ENCODE assay signal across 16 mouse cellular contexts in genomic region chr4:133907086-133907485, GRCm38 (mm10). TPM values are rescaled to one million over a fixed set of nuclear protein-coding genes. Genes with fewer than 3 reads are reported as not detected.
DNase-seq lines count a peak whose midpoint lies in the region; ATAC-seq and TF ChIP-seq lines count a peak whose summit lies in the region.
"Had no signal": no experiment of that assay in that cellular context is flagged by ENCODE, and none has a peak within 500 bp of the region (broad histone marks: within the 10 kb centered on the region; RNA-seq: fewer than 3 reads in every experiment).

No protein-coding gene starts in this region.

- no peak for TF ChIP-seq CTCF in lung, postnatal 0 days (IDR thresholded peaks at IDR 0.05)
- no peak for TF ChIP-seq CTCF in MEL (IDR thresholded peaks at IDR 0.05 in 2 of 3, conservative IDR thresholded peaks at IDR 0.05 in 1 of 3; ENCODE audit: control insufficient read depth in 1 of 3, insufficient read depth in 1 of 3, low read depth in 2 of 3, low read length in 3 of 3, poor library complexity in 1 of 3, severe bottlenecking in 1 of 3)
- TF ChIP-seq CTCF in bone marrow macrophage, adult 2 months (IDR thresholded peaks at IDR 0.05; ENCODE audit: low read depth, low read length): no peak
- TF ChIP-seq CTCF in kidney, adult 2 months (conservative IDR thresholded peaks at IDR 0.05; ENCODE audit: insufficient read depth, insufficient read length, low read depth, low read length): no peak

- H3K27ac ChIP-seq in lung, postnatal 0 days (ENCODE audit: low read length): peak overlapping the region; percentile 43; the same call in 1 of the 2 replicates
- H3K27ac ChIP-seq in MEL (ENCODE audit: control insufficient read depth, low read depth, low read length): no peak overlapping the region
- peak overlapping the region; percentile 99 for H3K27ac ChIP-seq in bone marrow macrophage, adult 2 months (ENCODE audit: insufficient read depth, low read depth, low read length)
- H3K27ac ChIP-seq in kidney, adult 2 months (ENCODE audit: insufficient read depth, low read depth, low read length): no peak overlapping the region
- H3K27ac ChIP-seq: embryonic facial prominence, embryonic 15.5 days; hindbrain, embryonic 14.5 days; neural tube, embryonic 12.5 days; stomach, embryonic 15.5 days had no signal

- no peak overlapping the region for H3K4me3 ChIP-seq in lung, postnatal 0 days (ENCODE audit: low read depth, low read length)
- no peak overlapping the region for H3K4me3 ChIP-seq in MEL (ENCODE audit: control insufficient read depth in 1 of 2, insufficient read depth in 1 of 2, low read depth in 2 of 2, low read length in 2 of 2)
- H3K4me3 ChIP-seq in bone marrow macrophage, adult 2 months (ENCODE audit: insufficient read depth, low read length): peak overlapping the region; percentile 20; the same call in 1 of the 2 replicates
- peak overlapping the region; percentile 10 for H3K4me3 ChIP-seq in megakaryocyte, embryonic 14.5 days (replicated peaks)
- no peak overlapping the region for H3K4me3 ChIP-seq in kidney, adult 2 months (ENCODE audit: insufficient read depth, low read depth, low read length)
- H3K4me3 ChIP-seq: embryonic facial prominence, embryonic 15.5 days; neural tube, embryonic 12.5 days; stomach, embryonic 15.5 days had no signal

- 39% methylated on average over 4 of the region's 4 CpGs for WGBS in lung, postnatal 0 days
- WGBS in kidney, adult 2 months: 59% methylated on average over 4 of the region's 4 CpGs

- H3K36me3 ChIP-seq in lung, postnatal 0 days (ENCODE audit: insufficient read depth, low read length): no peaks in the 10 kb centered on the region
- H3K36me3 ChIP-seq in MEL (ENCODE audit: control insufficient read depth in 1 of 2, insufficient read depth in 2 of 2, low read length in 2 of 2): peaks cover 0 to 5% of the 10 kb centered on the region in 2 experiments; a peak in 2 of 4 replicates
- H3K36me3 ChIP-seq in megakaryocyte, embryonic 14.5 days (replicated peaks; ENCODE audit: low read length): no peaks in the 10 kb centered on the region
- no peaks in the 10 kb centered on the region for H3K36me3 ChIP-seq in kidney, adult 2 months (ENCODE audit: control insufficient read depth, insufficient read depth, low read length)
- H3K36me3 ChIP-seq: embryonic facial prominence, embryonic 15.5 days; neural tube, embryonic 12.5 days; stomach, embryonic 15.5 days had no signal

- H3K4me1 ChIP-seq in lung, postnatal 0 days (ENCODE audit: insufficient read depth, low read depth, low read length): 0 out of 2 replicates have a peak, but pooled peaks cover 5% of the 10 kb centered on the region
- peaks cover 2 to 7% of the 10 kb centered on the region in 2 experiments; a peak in 2 of 4 replicates for H3K4me1 ChIP-seq in MEL (ENCODE audit: control insufficient read depth in 1 of 2, insufficient read depth in 2 of 2, low read length in 2 of 2)
- peaks cover 53% of the 10 kb centered on the region for H3K4me1 ChIP-seq in bone marrow macrophage, adult 2 months (ENCODE audit: control insufficient read depth, insufficient read depth, low read length)
- H3K4me1 ChIP-seq in megakaryocyte, embryonic 14.5 days: peaks cover 62% of the 10 kb centered on the region
- H3K4me1 ChIP-seq in kidney, adult 2 months (ENCODE audit: control insufficient read depth, insufficient read depth, low read length): no peaks in the 10 kb centered on the region; the same call in 1 of the 2 replicates

- TF ChIP-seq RAD21 in MEL (IDR thresholded peaks at IDR 0.05; ENCODE audit: low read depth, low read length): no peak

- no peaks in the 10 kb centered on the region; the same call in 1 of the 2 replicates for H3K79me2 ChIP-seq in MEL (ENCODE audit: control insufficient read depth, insufficient read depth, low read length, poor library complexity)

- H3K27me3 ChIP-seq in lung, postnatal 0 days (replicated peaks; ENCODE audit: insufficient read depth, low read length): no peaks in the 10 kb centered on the region
- no peaks in the 10 kb centered on the region for H3K27me3 ChIP-seq in MEL (ENCODE audit: control insufficient read depth in 1 of 2, insufficient read depth in 2 of 2, low read length in 2 of 2)
- H3K27me3 ChIP-seq in megakaryocyte, embryonic 14.5 days (replicated peaks): no peaks in the 10 kb centered on the region
- no peaks in the 10 kb centered on the region for H3K27me3 ChIP-seq in kidney, adult 2 months (replicated peaks; ENCODE audit: control insufficient read depth, insufficient read depth, low read length)
- H3K27me3 ChIP-seq: embryonic facial prominence, embryonic 15.5 days; neural tube, embryonic 12.5 days; Patski; stomach, embryonic 15.5 days had no signal

- no peak for TF ChIP-seq POLR2A in MEL (IDR thresholded peaks at IDR 0.05; ENCODE audit: control insufficient read depth in 1 of 2, insufficient read depth in 1 of 2, low read depth in 1 of 2, low read length in 2 of 2, poor library complexity in 1 of 2)
- TF ChIP-seq POLR2A in bone marrow macrophage, adult 2 months (IDR thresholded peaks at IDR 0.05; ENCODE audit: borderline replicate concordance, low read depth, low read length): no peak
- no peak for TF ChIP-seq POLR2A in kidney, adult 2 months (IDR thresholded peaks at IDR 0.05; ENCODE audit: low read depth, low read length)

- DNase-seq in lung, postnatal 0 days (ENCODE audit: low spot score): peak; percentile 25
- no peak for DNase-seq in lung, postnatal 4 days
- DNase-seq in MEL (ENCODE audit: low read depth, low spot score): peak; percentile 42
- no peak for DNase-seq in kidney, adult 2 months
- DNase-seq in cerebellum, postnatal 4 days (ENCODE audit: low spot score in 2 of 2): no peak
- DNase-seq: cerebellum, adult 2 months; kidney, postnatal 25 days; right cerebral cortex, postnatal 25 days had no signal

- ATAC-seq in lung, postnatal 0 days: no peak
- ATAC-seq: intestine, postnatal 0 days; Patski had no signal

- no peak overlapping the region for H3K9ac ChIP-seq in lung, postnatal 0 days (replicated peaks; ENCODE audit: low read depth)
- H3K9ac ChIP-seq in MEL (ENCODE audit: control insufficient read depth, low read depth, low read length, poor library complexity, severe bottlenecking): no peak overlapping the region
- H3K9ac ChIP-seq: embryonic facial prominence, embryonic 15.5 days; hindbrain, embryonic 14.5 days; neural tube, embryonic 12.5 days; stomach, embryonic 15.5 days had no signal

- no peak overlapping the region for H3K4me2 ChIP-seq in lung, postnatal 0 days (replicated peaks; ENCODE audit: low read depth, low read length)
- H3K4me2 ChIP-seq: embryonic facial prominence, embryonic 15.5 days; hindbrain, embryonic 14.5 days; neural tube, embryonic 12.5 days; stomach, embryonic 15.5 days had no signal

- TF ChIP-seq EP300 in lung, postnatal 0 days (IDR thresholded peaks at IDR 0.05): no peak
- no peak for TF ChIP-seq EP300 in MEL (IDR thresholded peaks at IDR 0.05; ENCODE audit: low read depth in 1 of 2, low read length in 2 of 2)

- no peaks in the 10 kb centered on the region for H3K9me3 ChIP-seq in lung, postnatal 0 days (ENCODE audit: low read length)
- no peaks in the 10 kb centered on the region for H3K9me3 ChIP-seq in MEL (replicated peaks; ENCODE audit: insufficient read depth, low read length)
- H3K9me3 ChIP-seq in megakaryocyte, embryonic 14.5 days: no peaks in the 10 kb centered on the region
- H3K9me3 ChIP-seq: embryonic facial prominence, embryonic 15.5 days; neural tube, embryonic 12.5 days; stomach, embryonic 15.5 days had no signal

TF ChIP-seq in MEL, 35 proteins besides CTCF, POLR2A, EP300 and RAD21:
- TF ChIP-seq POLR2AphosphoS2 (IDR thresholded peaks at IDR 0.05; ENCODE audit: low read length) (no peak), MAZ (IDR thresholded peaks at IDR 0.05; ENCODE audit: low read depth, low read length) (no peak)

RNA-seq across cellular contexts. Expression of gene Rps6ka1, which starts 19.5 kb away (rescaled TPM):
- polyA plus RNA-seq in lung, postnatal 0 days (2015; fragmentation: Nextera tagmentation; extraction: Ambion mirVana): 36.2 and 38.0 TPM in 2 replicates
- total RNA-seq in MEL (2012; rRNA removed): 45.3 and 45.7 TPM in 2 replicates
- polyA plus RNA-seq in MEL (2012; ENCODE audit: insufficient read depth in 1 of 2, insufficient read length in 2 of 2, low read depth in 1 of 2, low replicate concordance in 2 of 2, missing spikeins in 1 of 2): 10 to 100 TPM in 1 of 2 experiments, not detected in 1; 68.9 TPM
- polyA plus RNA-seq in bone marrow macrophage, adult 2 months (2012; ENCODE audit: insufficient read depth, insufficient read length, missing spikeins): 100 and 101 TPM in 2 replicates
- 35.6 and 41.3 TPM in 2 replicates for polyA plus RNA-seq in megakaryocyte, embryonic 14.5 days (2012; ENCODE audit: insufficient read depth, low replicate concordance)
- polyA plus RNA-seq in kidney, adult 2 months (2012; rRNA removed): 29.4 and 30.9 TPM in 2 replicates

Comparison
In these comparisons a context has a peak if more than half of its experiments do, and no peak if none do; other contexts are left out.
1. DNase-seq: peak in lung, postnatal 0 days (single experiment) and MEL (single experiment); none in lung, postnatal 4 days (0 of 2), kidney, adult 2 months (single experiment) and cerebellum, postnatal 4 days (0 of 2).
2. H3K27ac ChIP-seq: peak in lung, postnatal 0 days (single experiment) and bone marrow macrophage, adult 2 months (single experiment); none in MEL (single experiment) and kidney, adult 2 months (single experiment).
3. H3K4me3 ChIP-seq: peak in bone marrow macrophage, adult 2 months (single experiment) and megakaryocyte, embryonic 14.5 days (single experiment); none in lung, postnatal 0 days (single experiment), MEL (0 of 2) and kidney, adult 2 months (single experiment).